ENCODE assay signal across 13 mouse cellular contexts in genomic region chr7:27153205-27153764, GRCm38 (mm10). TPM values are rescaled to one million over a fixed set of nuclear protein-coding genes. Genes with fewer than 3 reads are reported as not detected.
DNase-seq lines count a peak whose midpoint lies in the region; ATAC-seq and TF ChIP-seq lines count a peak whose summit lies in the region.
"Had no signal": no experiment of that assay in that cellular context is flagged by ENCODE, and none has a peak within 500 bp of the region (broad histone marks: within the 10 kb centered on the region; RNA-seq: fewer than 3 reads in every experiment).

TSS of gene Cyp2t4 (plus strand) at chr7:27153714.

- peak within 1 kb of the TSS; percentile 30 for H3K4me3 ChIP-seq in gastrocnemius, adult 2 months
- no peak within 1 kb of the TSS for H3K4me3 ChIP-seq in lung, embryonic 15.5 days
- H3K4me3 ChIP-seq in forebrain, embryonic 14.5 days (ENCODE audit: low read depth, low read length): no peak within 1 kb of the TSS
- H3K4me3 ChIP-seq: heart, embryonic 13.5 days had no signal

- H3K9me3 ChIP-seq in lung, embryonic 15.5 days: no peaks in the 10 kb centered on the region
- no peaks in the 10 kb centered on the region for H3K9me3 ChIP-seq in forebrain, embryonic 14.5 days (replicated peaks; ENCODE audit: control insufficient read depth, low read length)
- H3K9me3 ChIP-seq: heart, embryonic 13.5 days had no signal

- H3K4me1 ChIP-seq in lung, embryonic 15.5 days: peaks cover 6% of the 10 kb centered on the region; the same call in 1 of the 2 replicates
- no peaks in the 10 kb centered on the region for H3K4me1 ChIP-seq in forebrain, embryonic 14.5 days (ENCODE audit: control insufficient read depth, insufficient read depth, low read length)

- DNase-seq in gastrocnemius, adult 2 months: peak; percentile 62
- DNase-seq in gastrocnemius, postnatal 10 days: no peak
- DNase-seq in cerebellum, postnatal 10 days: peak; percentile 59 to 61
- peak; percentile 55 for DNase-seq in kidney, adult 11 months
- no peak for DNase-seq in thymus, adult 18-20 months
- DNase-seq in adrenal gland, adult 2 months: no peak
- no peak for DNase-seq in forebrain, embryonic 14.5 days (ENCODE audit: low spot score)

- ATAC-seq in lung, embryonic 15.5 days (ENCODE audit: borderline replicate concordance, extremely low read depth, low FRiP score, low TSS enrichment): peak; percentile 82
- ATAC-seq in forebrain, embryonic 14.5 days: no peak
- ATAC-seq: activated CD4-positive, CD25-positive, alpha-beta regulatory T cell, adult 4 months had no signal

- H3K36me3 ChIP-seq in lung, embryonic 15.5 days: peaks cover 12% of the 10 kb centered on the region
- peaks cover 12% of the 10 kb centered on the region for H3K36me3 ChIP-seq in forebrain, embryonic 14.5 days (ENCODE audit: control insufficient read depth, insufficient read depth, low read length)

- no peaks in the 10 kb centered on the region for H3K27me3 ChIP-seq in lung, embryonic 15.5 days
- H3K27me3 ChIP-seq in forebrain, embryonic 14.5 days (replicated peaks; ENCODE audit: control insufficient read depth, insufficient read depth, low read length): no peaks in the 10 kb centered on the region
- H3K27me3 ChIP-seq: heart, embryonic 13.5 days had no signal

- intact Hi-C loops in gastrocnemius, adult 2 months (cut with DNase I): no loop called here

- TF ChIP-seq CTCF in gastrocnemius, adult 2 months (IDR thresholded peaks at IDR 0.05): no peak

- no peak within 1 kb of the TSS for H3K4me2 ChIP-seq in lung, embryonic 15.5 days
- no peak within 1 kb of the TSS for H3K4me2 ChIP-seq in forebrain, embryonic 14.5 days (ENCODE audit: low read length)
- H3K4me2 ChIP-seq: heart, embryonic 13.5 days had no signal

- peak within 1 kb of the TSS; percentile 74 for H3K27ac ChIP-seq in gastrocnemius, adult 2 months
- H3K27ac ChIP-seq in lung, embryonic 15.5 days: peak within 1 kb of the TSS; percentile 76
- no peak within 1 kb of the TSS for H3K27ac ChIP-seq in forebrain, embryonic 14.5 days (ENCODE audit: low read depth, low read length)
- H3K27ac ChIP-seq: heart, embryonic 13.5 days; macrophage had no signal

- no peak within 1 kb of the TSS for H3K9ac ChIP-seq in lung, embryonic 15.5 days
- no peak within 1 kb of the TSS for H3K9ac ChIP-seq in forebrain, embryonic 14.5 days (ENCODE audit: low read length)
- H3K9ac ChIP-seq: heart, embryonic 13.5 days had no signal

- 42% methylated on average over 10 of the region's 10 CpGs for WGBS in lung, embryonic 15.5 days
- WGBS in forebrain, embryonic 14.5 days: 72% methylated on average over 10 of the region's 10 CpGs

RNA-seq across cellular contexts. Expression of gene Cyp2t4, which starts in this region (rescaled TPM):
- not detected for total RNA-seq in gastrocnemius, adult 2 months (2021)
- total RNA-seq in gastrocnemius, postnatal 10 days (2021): not detected
- 0.10 and 0.24 TPM in 2 replicates for polyA plus RNA-seq in lung, embryonic 15.5 days (2015; fragmentation: Nextera tagmentation; extraction: Ambion mirVana)
- not detected for total RNA-seq in adrenal gland, adult 2 months (2021)
- polyA plus RNA-seq in adrenal gland, adult 2 months (2012; rRNA removed): not detected in 2 replicates
- polyA plus RNA-seq in forebrain, embryonic 14.5 days (2014; fragmentation: Nextera tagmentation; extraction: Ambion mirVana): 0.28 TPM in 1 of 2 replicates, not detected in the other
- total RNA-seq: layer of hippocampus, postnatal 14 days; neutrophil, adult 5-6 weeks had no signal
- polyA plus RNA-seq: macrophage had no signal

Comparison
In these comparisons a context has a peak if more than half of its experiments do, and no peak if none do; other contexts are left out.
1. Peak in DNase-seq, H3K4me3 ChIP-seq and H3K27ac ChIP-seq in gastrocnemius, adult 2 months; RNA of the gene not detected or under 1 TPM.
2. Peak in ATAC-seq and H3K27ac ChIP-seq in lung, embryonic 15.5 days; RNA of the gene not detected or under 1 TPM.
3. DNase-seq: peak in cerebellum, postnatal 10 days (2 of 2) and kidney, adult 11 months (single experiment); none in gastrocnemius, postnatal 10 days (single experiment), thymus, adult 18-20 months (0 of 2), adrenal gland, adult 2 months (single experiment) and forebrain, embryonic 14.5 days (single experiment).